Mouse (Mus musculus): ENCODE data around the gene Hspb11. TPM values are rescaled to one million over a fixed set of nuclear protein-coding genes. Genes with fewer than 3 reads are reported as not detected.

The Hspb11 gene
- polyA plus RNA-seq (2017; shearing (Covaris generic)) = 28.2 TPM

GRCm38 (mm10) chr4:107253125-107254091 is at the start of gene Hspb11, which contains the start of gene Lrrc42:
Gene Hspb11 (plus strand): TSS chr4:107253593.
Gene Lrrc42 (minus strand): TSS chr4:107253532.

GRCm38 (mm10) chr4:107208880-107209279 is 44.5 kb upstream of the Hspb11 start, which contains the start of gene Ldlrad1:
Gene Ldlrad1 (plus strand): TSS chr4:107209180.

GRCm38 (mm10) chr4:107306966-107307365 is 53.6 kb downstream of the Hspb11 start, which contains the start of gene Dio1:
Gene Dio1 (minus strand): TSS chr4:107307169.

GRCm38 (mm10) chr4:107313690-107314478 is 60.5 kb downstream of the Hspb11 start, which contains the start of gene Yipf1:
Gene Yipf1 (plus strand): TSS chr4:107314363.

Other genes with a start within 250 kb of the Hspb11 start
- gene Mrpl37, start 186.7 kb upstream of the Hspb11 start, polyA plus RNA-seq (2017; shearing (Covaris generic)) = 72.2 TPM
- gene Cyb5rl, start 186.6 kb upstream of the Hspb11 start, polyA plus RNA-seq (2017; shearing (Covaris generic)) = 5.8 TPM
- not detected for gene Cdcp2, start 156.7 kb upstream of the Hspb11 start, polyA plus RNA-seq (2017; shearing (Covaris generic))
- 447 TPM for gene Tmem59, start 75.2 kb upstream of the Hspb11 start, polyA plus RNA-seq (2017; shearing (Covaris generic))
- 19.0 TPM for gene Tceanc2, start 74.5 kb upstream of the Hspb11 start, polyA plus RNA-seq (2017; shearing (Covaris generic))
- gene Ldlrad1, start 44.4 kb upstream of the Hspb11 start, polyA plus RNA-seq (2017; shearing (Covaris generic)) = 0.26 TPM
- gene Lrrc42, start 61 bp upstream of the Hspb11 start, polyA plus RNA-seq (2017; shearing (Covaris generic)) = 31.7 TPM
- gene Dio1, start 53.6 kb downstream of the Hspb11 start, polyA plus RNA-seq (2017; shearing (Covaris generic)) = not detected
- gene Yipf1, start 60.8 kb downstream of the Hspb11 start, polyA plus RNA-seq (2017; shearing (Covaris generic)) = 119 TPM
- 8.7 TPM for gene Ndc1, start 114.2 kb downstream of the Hspb11 start, polyA plus RNA-seq (2017; shearing (Covaris generic))
- gene Glis1, start 181.0 kb downstream of the Hspb11 start, polyA plus RNA-seq (2017; shearing (Covaris generic)) = 0.39 TPM

Measured in activated CD4-positive, CD25-positive, alpha-beta regulatory T cell, adult 9 weeks (primary cell).